Mouse (Mus musculus) skeletal muscle tissue, adult 2 months (tissue): Measurements from ENCODE around the gene C4b.
"Not testable (repeated sequence)": the region's sequence is repeated elsewhere in the genome, so short reads cannot be mapped to it uniquely, and the experiment has no call there.

ENCODE experiments used
- DNase-seq: peaks from one replicate; pipeline ENCODE4 v3.0.0-alpha.2; 2012; ENCODE audit warnings: low read depth, low spot score

The C4b gene

GRCm38 (mm10) chr17:34743719-34744118 lies at the start of gene C4b:
C4b (minus strand) TSS chr17:34743882.
- DNase-seq: no peak

- DNase-seq: no peak
These were observed 34.1 kb upstream of the C4b start for GRCm38 (mm10) chr17:34777680-34778325.

DNA sequence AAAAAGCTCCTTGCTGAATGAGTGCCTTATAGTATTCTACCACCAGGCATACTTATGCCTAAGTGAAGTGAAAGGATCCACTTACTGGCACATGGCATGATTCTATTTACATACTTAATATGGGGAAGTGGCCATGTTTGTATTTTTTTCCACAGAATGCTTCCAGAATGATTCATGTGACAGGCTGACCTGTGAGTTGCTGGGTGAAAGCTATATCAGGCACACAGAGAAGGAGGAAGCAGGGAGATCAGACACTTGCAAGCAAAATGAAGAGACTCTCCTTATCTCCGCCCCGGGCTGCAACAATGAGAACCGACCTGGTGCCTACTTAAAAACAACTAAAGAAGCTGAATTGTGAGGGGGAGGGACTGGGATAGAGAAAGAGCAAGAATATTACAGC lies 17.8 kb upstream of the C4b start:
- no peak for DNase-seq

DNA sequence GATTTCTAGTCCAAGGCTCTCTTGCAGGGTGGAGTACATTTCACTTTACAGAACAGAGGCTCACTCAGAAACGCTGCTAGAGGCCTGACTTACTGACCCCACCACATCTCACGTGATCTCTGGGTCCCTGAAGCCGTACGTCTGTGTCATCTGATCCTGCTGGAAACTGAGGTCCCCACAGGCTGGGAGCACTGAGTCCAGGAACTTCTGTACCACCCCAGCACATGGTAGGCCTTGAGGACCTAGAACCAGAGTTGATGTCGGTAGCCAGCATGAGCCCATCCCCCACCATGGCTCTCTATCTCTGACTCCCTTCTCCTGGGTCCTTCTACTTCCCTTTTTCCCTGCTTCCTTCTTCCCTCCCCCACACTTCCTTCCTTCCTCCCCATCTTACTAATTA lies 2.8 kb upstream of the C4b start:
- DNase-seq: no peak

DNA sequence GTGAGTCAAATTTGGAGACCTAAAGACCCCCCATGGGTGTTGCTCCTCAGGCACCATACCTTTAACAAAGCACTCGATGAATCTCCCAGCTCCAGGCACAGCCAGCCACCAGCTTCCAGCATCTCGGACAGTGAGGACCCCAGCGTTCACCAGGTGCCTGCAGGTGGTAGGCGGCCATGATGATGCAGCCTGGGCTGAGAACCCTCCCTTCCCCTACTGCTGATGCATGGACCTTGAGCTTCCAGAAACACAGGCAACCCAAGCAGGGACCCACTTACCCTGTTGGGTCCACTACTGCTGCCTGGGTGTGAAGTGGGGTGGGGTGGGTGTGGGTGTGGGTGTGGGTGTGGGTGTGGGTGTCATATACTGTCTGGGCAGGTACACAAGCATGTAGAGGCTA lies 1.5 kb upstream of the C4b start:
- DNase-seq: not testable (repeated sequence)

GRCm38 (mm10) chr17:34744611-34745010 lies 929 bp upstream of the C4b start:
- not testable (repeated sequence) for DNase-seq

DNA sequence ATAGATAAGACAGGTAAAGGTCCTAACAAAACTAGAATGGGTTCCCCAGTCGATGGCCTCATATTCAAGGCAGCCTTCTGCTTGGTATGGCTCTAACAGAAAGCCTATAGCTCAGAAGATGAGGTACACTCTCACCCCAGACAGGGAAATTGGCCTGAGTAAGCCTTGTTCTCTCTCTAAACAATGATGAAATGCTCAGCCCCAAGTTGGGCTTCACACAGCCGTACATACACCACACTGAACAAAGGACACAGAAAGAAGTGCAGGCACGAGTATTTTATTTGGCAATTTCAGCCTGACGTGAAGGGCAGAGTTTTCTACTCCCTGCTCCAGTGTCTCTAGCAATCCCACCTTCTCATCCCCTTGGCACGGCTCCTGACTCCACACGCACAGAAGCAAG lies 524 bp upstream of the C4b start:
- DNase-seq: no peak

GRCm38 (mm10) chr17:34740280-34740679 lies 3.4 kb downstream of the C4b start:
- DNase-seq: no peak

- DNase-seq: not testable (repeated sequence)
These were observed 4.0 kb downstream of the C4b start for GRCm38 (mm10) chr17:34739708-34740107.

GRCm38 (mm10) chr17:34737466-34737865 lies 6.2 kb downstream of the C4b start:
- DNase-seq: not testable (repeated sequence)

GRCm38 (mm10) chr17:34729779-34730553 lies 13.7 kb downstream of the C4b start:
- DNase-seq: not testable (repeated sequence)

DNA sequence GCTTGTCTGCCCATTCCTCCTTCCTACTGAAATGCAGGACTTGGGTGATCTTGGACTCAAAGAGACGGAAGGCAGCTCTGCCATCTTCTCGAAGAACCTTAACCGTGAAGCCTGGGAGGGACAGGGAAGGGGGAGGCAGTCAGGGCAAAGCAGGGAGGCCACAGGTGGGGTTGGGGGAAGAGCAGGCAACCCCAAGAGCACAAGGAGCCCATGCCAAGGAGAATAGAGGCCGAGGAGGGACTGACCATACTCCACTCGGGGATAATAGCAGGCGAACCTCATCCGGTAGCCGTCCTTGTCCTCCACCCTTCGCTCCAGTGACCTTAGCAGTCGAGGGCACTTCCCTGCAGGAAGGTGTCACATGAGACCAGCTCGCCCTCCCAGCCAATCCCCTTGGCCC lies 14.5 kb downstream of the C4b start:
- DNase-seq: not testable (repeated sequence)

GRCm38 (mm10) chr17:34727887-34728286 lies 15.8 kb downstream of the C4b start:
- DNase-seq: no peak

- no peak for DNase-seq
These were observed 20.6 kb downstream of the C4b start for GRCm38 (mm10) chr17:34723066-34723465.

DNA sequence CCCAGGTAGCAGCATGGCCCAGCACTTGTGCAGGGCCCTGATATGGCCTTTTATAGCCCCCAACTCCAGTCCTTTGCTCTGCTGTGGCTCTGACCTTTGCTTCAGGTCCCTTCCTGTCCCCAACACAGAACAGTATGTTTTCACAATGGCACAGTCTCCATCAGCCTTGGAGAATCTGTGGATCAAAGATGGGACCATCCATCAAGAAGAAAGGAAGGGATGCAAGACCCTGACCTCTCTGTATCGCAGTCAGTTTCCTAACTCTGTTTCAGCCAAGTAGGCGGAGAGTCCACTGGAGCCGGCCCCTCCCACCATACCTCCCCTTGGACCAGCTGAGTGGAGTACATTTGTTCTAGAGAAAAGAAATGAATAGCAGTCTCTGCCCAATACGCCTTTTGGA lies 21.4 kb downstream of the C4b start:
- not testable (repeated sequence) for DNase-seq

DNA sequence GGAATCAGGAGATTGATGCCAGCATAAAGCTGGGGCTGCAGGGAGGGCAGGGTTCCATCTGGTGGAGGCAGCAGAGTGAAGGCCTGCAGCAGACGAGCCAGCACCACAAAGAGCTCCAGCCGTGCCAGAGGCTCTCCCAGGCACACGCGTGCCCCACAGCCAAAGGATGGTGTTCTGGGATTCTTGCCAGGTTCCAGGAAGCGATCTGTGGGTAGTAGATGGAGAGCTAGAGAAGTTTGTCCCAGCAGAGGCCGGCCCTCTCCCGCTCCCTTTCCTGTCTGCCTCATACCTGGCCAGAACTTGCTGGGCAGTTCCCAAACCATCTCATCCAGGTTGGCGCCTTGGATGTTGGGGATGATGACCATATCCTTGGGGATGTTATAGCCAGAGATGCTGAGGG lies 23.8 kb downstream of the C4b start:
- DNase-seq: not testable (repeated sequence)

- no peak for DNase-seq
These were observed 26.3 kb downstream of the C4b start for GRCm38 (mm10) chr17:34717401-34717800.

DNA sequence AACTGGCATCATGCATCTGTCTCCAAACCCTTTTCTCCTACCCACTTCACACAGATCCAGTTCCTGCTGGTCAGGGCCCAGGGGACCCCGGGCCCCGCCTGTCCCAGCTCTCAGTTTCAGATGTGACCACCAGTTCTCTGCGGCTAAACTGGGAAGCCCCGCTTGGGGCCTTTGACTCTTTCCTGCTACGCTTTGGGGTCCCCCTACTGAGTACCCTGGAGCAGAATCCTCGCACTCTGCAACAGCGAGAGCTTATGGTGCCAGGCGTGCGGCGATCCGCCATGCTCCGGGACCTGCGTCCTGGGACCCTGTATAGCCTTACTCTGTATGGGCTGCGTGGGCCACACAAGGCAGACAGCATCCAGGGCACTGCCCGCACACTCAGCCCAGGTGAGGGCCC lies 27.4 kb downstream of the C4b start:
- DNase-seq: no peak

DNA sequence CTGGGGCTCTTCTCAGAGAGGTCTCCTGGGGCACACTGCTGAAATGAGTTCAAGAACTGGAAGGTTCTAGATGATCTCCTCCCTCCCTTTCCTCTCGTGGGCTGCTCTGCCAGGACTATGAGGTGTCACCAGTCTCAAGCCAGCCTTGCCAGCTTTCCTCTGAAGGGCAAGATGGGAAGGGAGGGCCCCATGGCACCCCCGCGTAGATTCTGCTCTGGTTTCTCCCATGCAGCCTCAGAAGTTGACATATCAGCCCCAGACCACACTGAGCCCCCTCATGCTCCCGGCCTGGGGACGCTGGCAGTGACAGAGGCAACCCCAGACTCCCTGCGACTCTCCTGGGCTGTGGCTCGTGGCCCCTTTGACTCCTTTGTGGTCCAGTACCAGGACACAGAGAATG lies 28.2 kb downstream of the C4b start:
- DNase-seq: not testable (repeated sequence)

- DNase-seq: not testable (repeated sequence)
These were observed 28.7 kb downstream of the C4b start for GRCm38 (mm10) chr17:34714908-34715445.

- DNase-seq: not testable (repeated sequence)
These were observed 29.3 kb downstream of the C4b start for GRCm38 (mm10) chr17:34714181-34714907.

DNA sequence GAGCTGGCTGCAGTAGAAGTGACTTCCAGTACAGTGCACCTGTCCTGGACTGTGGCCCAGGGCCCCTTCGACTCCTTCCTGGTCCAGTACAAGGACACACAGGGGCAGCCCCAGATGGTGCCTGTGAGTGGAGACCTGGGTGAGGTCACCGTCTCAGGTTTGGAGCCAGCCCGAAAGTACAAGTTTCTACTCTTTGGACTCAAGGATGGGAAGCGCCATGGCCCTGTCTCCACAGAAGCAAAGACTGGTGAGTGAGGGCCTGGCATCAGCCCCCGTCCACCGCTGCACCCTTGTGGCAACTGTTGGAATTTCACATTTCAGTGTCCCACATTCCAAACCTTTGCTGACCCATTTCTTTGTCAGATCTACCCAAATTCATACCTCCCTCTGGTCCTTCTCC lies 30.7 kb downstream of the C4b start:
- DNase-seq: no peak
